Mouse (Mus musculus) MEL (cell line): ENCODE measurements at regions not wholly inside any gene's neighbourhood (a gene's known extent, or its start where the extent isn't known, plus 50 kb on each side); places are given as distances from the start of the nearest gene placed in this dataset.

Source experiments
- KAT2A ChIP-seq: conservative IDR thresholded peaks from 2 replicates; pipeline ENCODE4 v1.6.1; 2012; ENCODE audit warnings: low read depth, low read length, improper control_type of control experiment, inconsistent platforms
- MYB ChIP-seq: IDR thresholded peaks from 2 replicates; pipeline ENCODE4 v1.6.1; 2011; ENCODE audit warnings: mild to moderate bottlenecking, low read depth, low read length, improper control_type of control experiment

- TF ChIP-seq KAT2A (no peak), MYB (no peak)
Measured at GRCm38 (mm10) chr12:9158751-9159150, 129.0 kb downstream of the Ttc32 start.
